Mouse (Mus musculus): ENCODE data around the gene Map3k3. TPM values are rescaled to one million over a fixed set of nuclear protein-coding genes. Genes with fewer than 3 reads are reported as not detected.

Map3k3 gene
- polyA plus RNA-seq, 1 experiment: 10.1 TPM

Other genes starting within 250 kb of the Map3k3 start
- 1.1 and 2.3 TPM in 2 replicates for gene Cyb561, start 131.3 kb upstream of the Map3k3 start, polyA plus RNA-seq (2012; ENCODE audit: insufficient read depth, insufficient read length, missing spikeins)
- 13.6 and 14.6 TPM in 2 replicates for gene Ace, start 116.7 kb upstream of the Map3k3 start, polyA plus RNA-seq (2012; ENCODE audit: insufficient read depth, insufficient read length, missing spikeins)
- gene Ace3, start 89.9 kb upstream of the Map3k3 start, polyA plus RNA-seq (2012; ENCODE audit: insufficient read depth, insufficient read length, missing spikeins): not detected in 2 replicates
- gene Kcnh6, start 76.5 kb upstream of the Map3k3 start, polyA plus RNA-seq (2012; ENCODE audit: insufficient read depth, insufficient read length, missing spikeins): not detected in 2 replicates
- 8.4 and 10.1 TPM in 2 replicates for gene Dcaf7, start 47.7 kb upstream of the Map3k3 start, polyA plus RNA-seq (2012; ENCODE audit: insufficient read depth, insufficient read length, missing spikeins)
- 48.4 and 53.8 TPM in 2 replicates for gene Taco1, start 18.6 kb upstream of the Map3k3 start, polyA plus RNA-seq (2012; ENCODE audit: insufficient read depth, insufficient read length, missing spikeins)
- gene Gm10840, start 76.2 kb downstream of the Map3k3 start, polyA plus RNA-seq (2012; ENCODE audit: insufficient read depth, insufficient read length, missing spikeins): not detected in 2 replicates
- 3.4 and 6.1 TPM in 2 replicates for gene Limd2, start 76.2 kb downstream of the Map3k3 start, polyA plus RNA-seq (2012; ENCODE audit: insufficient read depth, insufficient read length, missing spikeins)
- gene Strada, start 117.6 kb downstream of the Map3k3 start, polyA plus RNA-seq (2012; ENCODE audit: insufficient read depth, insufficient read length, missing spikeins): 9.3 and 9.8 TPM in 2 replicates
- gene Ccdc47, start 131.7 kb downstream of the Map3k3 start, polyA plus RNA-seq (2012; ENCODE audit: insufficient read depth, insufficient read length, missing spikeins): 80.1 and 94.1 TPM in 2 replicates
- gene Ddx42, start 132.3 kb downstream of the Map3k3 start, polyA plus RNA-seq (2012; ENCODE audit: insufficient read depth, insufficient read length, missing spikeins): 18.9 and 22.2 TPM in 2 replicates
- 14.1 and 15.6 TPM in 2 replicates for gene Ftsj3, start 171.5 kb downstream of the Map3k3 start, polyA plus RNA-seq (2012; ENCODE audit: insufficient read depth, insufficient read length, missing spikeins)
- gene Psmc5, start 171.5 kb downstream of the Map3k3 start, polyA plus RNA-seq (2012; ENCODE audit: insufficient read depth, insufficient read length, missing spikeins): 111 and 116 TPM in 2 replicates
- 18.7 and 22.3 TPM in 2 replicates for gene Smarcd2, start 188.4 kb downstream of the Map3k3 start, polyA plus RNA-seq (2012; ENCODE audit: insufficient read depth, insufficient read length, missing spikeins)
- gene Tcam1, start 192.1 kb downstream of the Map3k3 start, polyA plus RNA-seq (2012; ENCODE audit: insufficient read depth, insufficient read length, missing spikeins): 0.44 TPM in 1 of 2 replicates, not detected in the other
- gene Gh, start 217.3 kb downstream of the Map3k3 start, polyA plus RNA-seq (2012; ENCODE audit: insufficient read depth, insufficient read length, missing spikeins): not detected in 2 replicates
- 1.7 and 1.9 TPM in 2 replicates for gene Cd79b, start 230.1 kb downstream of the Map3k3 start, polyA plus RNA-seq (2012; ENCODE audit: insufficient read depth, insufficient read length, missing spikeins)